Mouse (Mus musculus) stomach, embryonic 14.5 days (tissue): Measurements from ENCODE around the gene Fam47e. TPM values are rescaled to one million over a fixed set of nuclear protein-coding genes. Genes with fewer than 3 reads are reported as not detected.

Experiments
- polyA plus RNA-seq: library from polyadenylated mRNA; unstranded; fragments of >200 nt; fragmentation: Nextera tagmentation; extraction: Ambion mirVana; gene quantifications from 2 replicates; pipeline ENCODE4 v1.2.1, GENCODE M21; 2014

Fam47e gene
- polyA plus RNA-seq, 1 experiment from 2014 or later = not detected

Other genes with a start within 250 kb of the Fam47e start
- 53.8 and 56.0 TPM in 2 replicates for gene Sdad1, start 244.6 kb upstream of the Fam47e start, polyA plus RNA-seq
- not detected in 2 replicates for gene Cxcl9, start 227.0 kb upstream of the Fam47e start, polyA plus RNA-seq
- 1.9 and 4.0 TPM in 2 replicates for gene Art3, start 223.2 kb upstream of the Fam47e start, polyA plus RNA-seq
- 0.54 and 0.94 TPM in 2 replicates for gene Cxcl10, start 206.2 kb upstream of the Fam47e start, polyA plus RNA-seq
- 53.5 and 55.2 TPM in 2 replicates for gene Nup54, start 119.8 kb upstream of the Fam47e start, polyA plus RNA-seq
- gene Scarb2, start 48.2 kb upstream of the Fam47e start, polyA plus RNA-seq = 13.0 and 13.1 TPM in 2 replicates
- 33.3 and 42.7 TPM in 2 replicates for gene Stbd1, start 48.0 kb downstream of the Fam47e start, polyA plus RNA-seq
- gene Ccdc158, start 120.2 kb downstream of the Fam47e start, polyA plus RNA-seq = 0.86 and 1.1 TPM in 2 replicates
- 8.3 and 9.1 TPM in 2 replicates for gene Shroom3, start 128.4 kb downstream of the Fam47e start, polyA plus RNA-seq